Mouse (Mus musculus) stomach, embryonic 15.5 days (tissue): ENCODE measurements at regions not wholly inside any gene's neighbourhood (a gene's known extent, or its start where the extent isn't known, plus 50 kb on each side); places are given as distances from the start of the nearest gene placed in this dataset.

Source experiments
- ATAC-seq: fragments of 200-750 bp; cut with Nextera tagmentation; 2 replicates; pipeline ENCODE4 v1.8.0; 2017; ENCODE audit warnings: low read depth, moderate number of reproducible peaks, moderate TSS enrichment; ENCODE audit not compliant: insufficient read depth, low FRiP score
- H3K27ac ChIP-seq: fragments of 300-500 bp; sonication (generic); 2 replicates; pipeline ENCODE4 v1.5.1; 2015; ENCODE audit warnings: mild to moderate bottlenecking, inconsistent platforms
- H3K27me3 ChIP-seq: fragments of 300-500 bp; sonication (generic); replicated peaks from 2 replicates; pipeline ENCODE4 v1.6.1; 2015; ENCODE audit warnings: inconsistent platforms
- H3K36me3 ChIP-seq: fragments of 300-500 bp; sonication (generic); 2 replicates; pipeline ENCODE4 v1.6.1; 2015; ENCODE audit warnings: inconsistent platforms
- H3K4me1 ChIP-seq: fragments of 300-500 bp; sonication (generic); 2 replicates; pipeline ENCODE4 v1.6.1; 2015; ENCODE audit warnings: inconsistent platforms
- H3K4me2 ChIP-seq: fragments of 300-500 bp; sonication (generic); 2 replicates; pipeline ENCODE4 v1.6.1; 2015; ENCODE audit warnings: mild to moderate bottlenecking, inconsistent platforms
- H3K4me3 ChIP-seq: fragments of 300-500 bp; sonication (generic); replicated peaks from 2 replicates; pipeline ENCODE4 v1.5.1; 2015; ENCODE audit warnings: inconsistent platforms
- H3K9ac ChIP-seq: fragments of 300-500 bp; sonication (generic); 2 replicates; pipeline ENCODE4 v1.6.1; 2015; ENCODE audit warnings: inconsistent platforms
- H3K9me3 ChIP-seq: fragments of 300-500 bp; sonication (generic); 2 replicates; pipeline ENCODE4 v1.6.1; 2016; ENCODE audit warnings: inconsistent platforms
- WGBS: fragments of 180-500 bp; shearing (Covaris S2); methylation state at CpG from one replicate; pipeline ENCODE4 v1.1.7; 2015; 5-methylcytosine and 5-hydroxymethylcytosine counted together

- WGBS, result 72% methylated on average over 1 of the region's 1 CpGs
- Histone ChIP-seq H3K4me2 (no peak overlapping the region), H3K9ac (no peak overlapping the region), H3K4me3 (no peak overlapping the region), H3K36me3 (no peaks in the 10 kb centered on the region), H3K27me3 (no peaks in the 10 kb centered on the region), H3K4me1 (no peaks in the 10 kb centered on the region), H3K27ac (no peak overlapping the region), H3K9me3 (no peaks in the 10 kb centered on the region)
- ATAC-seq, result no peak
These were observed 74.2 kb upstream of the Sstr4 start for GRCm38 (mm10) chr2:148320896-148321295.

- ATAC-seq, result no peak
- no peak overlapping the region for H3K9ac ChIP-seq
These were observed 69.8 kb upstream of the Sstr4 start for GRCm38 (mm10) chr2:148325362-148325761.

DNA sequence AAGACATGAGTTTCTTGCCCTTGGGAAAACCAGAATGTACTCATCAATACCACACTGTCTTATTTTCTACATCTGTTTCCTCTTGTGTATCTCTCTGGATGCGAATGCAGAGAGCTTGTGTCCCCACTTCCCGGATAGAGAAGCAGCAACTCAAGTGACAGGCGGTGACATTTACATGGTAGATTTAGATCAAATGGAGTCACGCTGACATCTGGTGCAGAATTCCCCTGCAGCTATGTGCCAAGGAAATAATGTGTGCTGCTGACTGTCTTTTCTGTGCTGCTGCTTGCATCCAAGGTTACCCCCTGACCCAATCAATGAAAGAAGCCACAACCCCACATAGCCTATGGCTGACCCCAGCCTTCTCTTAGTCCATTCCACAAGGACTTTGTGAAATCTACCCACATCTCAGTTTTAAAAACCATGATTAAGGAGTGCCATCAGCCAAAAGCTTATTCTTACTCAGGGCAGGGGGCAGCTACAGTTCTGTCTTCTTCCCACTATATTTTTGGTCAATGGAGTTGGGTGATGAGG, 69.2 kb upstream of the Sstr4 start:
- no peak overlapping the region for H3K9ac ChIP-seq
- no peak overlapping the region for H3K4me3 ChIP-seq
- no peaks in the 10 kb centered on the region for H3K36me3 ChIP-seq
- no peaks in the 10 kb centered on the region for H3K9me3 ChIP-seq
- H3K4me2 ChIP-seq, result no peak overlapping the region
- 63% methylated on average over 4 of the region's 4 CpGs for WGBS
- H3K27ac ChIP-seq, result no peak overlapping the region
- H3K4me1 ChIP-seq, result no peaks in the 10 kb centered on the region
- no peaks in the 10 kb centered on the region for H3K27me3 ChIP-seq
- ATAC-seq, result no peak

More at GRCm38 (mm10) chr2:148325362-148325761, 69.8 kb upstream of the Sstr4 start:
- Histone ChIP-seq H3K4me1 (no peaks in the 10 kb centered on the region), H3K9me3 (no peaks in the 10 kb centered on the region), H3K27ac (no peak overlapping the region), H3K27me3 (no peaks in the 10 kb centered on the region), H3K4me2 (no peak overlapping the region), H3K4me3 (no peak overlapping the region), H3K36me3 (no peaks in the 10 kb centered on the region)
- WGBS, result 76% methylated on average over 3 of the region's 3 CpGs

GRCm38 (mm10) chr2:148326414-148326813, 68.7 kb upstream of the Sstr4 start:
- 31% methylated on average over 2 of the region's 2 CpGs for WGBS
- no peak for ATAC-seq
- no peaks in the 10 kb centered on the region for H3K36me3 ChIP-seq
- no peaks in the 10 kb centered on the region for H3K4me1 ChIP-seq
- no peaks in the 10 kb centered on the region for H3K27me3 ChIP-seq
- H3K9me3 ChIP-seq, result no peaks in the 10 kb centered on the region
- H3K27ac ChIP-seq, result no peak overlapping the region
- no peak overlapping the region for H3K4me3 ChIP-seq
- no peak overlapping the region for H3K4me2 ChIP-seq
- H3K9ac ChIP-seq, result no peak overlapping the region

DNA sequence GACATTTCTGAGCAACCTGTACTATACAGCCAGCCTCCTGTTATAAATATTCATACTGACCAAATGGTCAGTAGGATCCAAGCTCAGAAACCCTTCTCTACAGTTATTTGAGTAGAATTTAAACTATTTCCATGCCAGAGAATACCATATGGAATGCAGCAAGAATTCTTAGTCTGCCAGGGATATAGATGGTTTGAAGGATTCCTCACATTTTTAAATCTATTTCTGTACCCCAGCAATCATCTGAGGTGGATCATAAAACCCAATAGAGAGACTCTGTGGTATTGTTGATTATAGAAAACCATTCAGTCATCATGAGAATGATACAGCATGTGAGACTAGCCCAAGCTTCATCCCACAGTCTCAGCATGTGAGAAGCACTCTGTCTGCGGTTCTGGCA, 67.6 kb upstream of the Sstr4 start:
- Histone ChIP-seq H3K9ac (no peak overlapping the region), H3K36me3 (no peaks in the 10 kb centered on the region), H3K4me1 (no peaks in the 10 kb centered on the region), H3K4me3 (no peak overlapping the region), H3K9me3 (no peaks in the 10 kb centered on the region), H3K4me2 (no peak overlapping the region), H3K27me3 (no peaks in the 10 kb centered on the region), H3K27ac (no peak overlapping the region)
- no peak for ATAC-seq
- 79% methylated on average over 1 of the region's 1 CpGs for WGBS

- H3K9ac ChIP-seq, result no peak overlapping the region
- no peaks in the 10 kb centered on the region for H3K4me1 ChIP-seq
- no peaks in the 10 kb centered on the region for H3K9me3 ChIP-seq
- H3K4me2 ChIP-seq, result no peak overlapping the region
- H3K27ac ChIP-seq, result no peak overlapping the region
- WGBS, result 71% methylated on average over 2 of the region's 2 CpGs
- H3K4me3 ChIP-seq, result no peak overlapping the region
- ATAC-seq, result no peak
- no peaks in the 10 kb centered on the region for H3K36me3 ChIP-seq
- H3K27me3 ChIP-seq, result no peaks in the 10 kb centered on the region
These were observed 64.8 kb upstream of the Sstr4 start for GRCm38 (mm10) chr2:148330368-148330767.

- H3K9me3 ChIP-seq, result no peaks in the 10 kb centered on the region
- no peak for ATAC-seq
- H3K4me1 ChIP-seq, result no peaks in the 10 kb centered on the region
- H3K9ac ChIP-seq, result no peak overlapping the region
- no peaks in the 10 kb centered on the region for H3K36me3 ChIP-seq
- 86% methylated on average over 1 of the region's 1 CpGs for WGBS
- no peak overlapping the region for H3K4me2 ChIP-seq
- no peak overlapping the region for H3K4me3 ChIP-seq
- no peaks in the 10 kb centered on the region for H3K27me3 ChIP-seq
- H3K27ac ChIP-seq, result no peak overlapping the region
These were observed 60.6 kb upstream of the Sstr4 start for GRCm38 (mm10) chr2:148334555-148334954.

DNA sequence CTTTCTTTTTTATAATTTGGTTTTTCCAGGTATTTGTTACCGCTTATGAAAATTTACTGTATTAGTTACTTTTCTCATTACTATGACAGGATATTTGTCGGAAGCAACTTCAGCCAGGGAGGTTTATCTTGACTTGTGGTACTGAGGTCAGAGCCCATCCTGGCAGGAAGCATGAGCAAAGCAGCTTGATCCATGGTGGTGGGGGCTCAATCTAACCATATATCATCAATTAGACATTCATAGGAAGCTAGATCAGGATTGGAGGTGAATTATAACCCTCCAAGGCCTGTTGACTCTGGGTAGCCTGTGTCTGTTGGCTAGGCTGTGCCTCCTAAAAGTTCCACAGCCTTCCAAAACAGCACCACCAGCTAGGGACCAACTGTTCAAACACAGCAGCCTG, 58.5 kb upstream of the Sstr4 start:
- no peaks in the 10 kb centered on the region for H3K9me3 ChIP-seq
- no peak for ATAC-seq
- H3K36me3 ChIP-seq, result no peaks in the 10 kb centered on the region
- no peaks in the 10 kb centered on the region for H3K4me1 ChIP-seq
- H3K4me2 ChIP-seq, result no peak overlapping the region
- 93% methylated on average over 2 of the region's 2 CpGs for WGBS
- H3K27me3 ChIP-seq, result no peaks in the 10 kb centered on the region
- no peak overlapping the region for H3K4me3 ChIP-seq
- no peak overlapping the region for H3K9ac ChIP-seq
- H3K27ac ChIP-seq, result no peak overlapping the region

- WGBS, result 26% methylated on average over 6 of the region's 6 CpGs
- ATAC-seq, result peak; percentile 87
- Histone ChIP-seq H3K27me3 (no peaks in the 10 kb centered on the region), H3K4me1 (no peaks in the 10 kb centered on the region), H3K9ac (no peak overlapping the region), H3K9me3 (no peaks in the 10 kb centered on the region), H3K4me3 (no peak overlapping the region), H3K4me2 (no peak overlapping the region), H3K36me3 (no peaks in the 10 kb centered on the region), H3K27ac (no peak overlapping the region)
These were observed 56.8 kb upstream of the Sstr4 start for GRCm38 (mm10) chr2:148338308-148338768.

- no peak for ATAC-seq
- H3K4me1 ChIP-seq, result no peaks in the 10 kb centered on the region
- H3K27ac ChIP-seq, result no peak overlapping the region
- no peak overlapping the region for H3K9ac ChIP-seq
- H3K27me3 ChIP-seq, result no peaks in the 10 kb centered on the region
- no peak overlapping the region for H3K4me2 ChIP-seq
- H3K4me3 ChIP-seq, result no peak overlapping the region
- no peaks in the 10 kb centered on the region for H3K9me3 ChIP-seq
- H3K36me3 ChIP-seq, result no peaks in the 10 kb centered on the region
These were observed 56.2 kb upstream of the Sstr4 start for GRCm38 (mm10) chr2:148338894-148339293.

- Histone ChIP-seq H3K9ac (no peak overlapping the region), H3K27me3 (no peaks in the 10 kb centered on the region), H3K9me3 (no peaks in the 10 kb centered on the region), H3K4me2 (no peak overlapping the region), H3K4me1 (no peaks in the 10 kb centered on the region), H3K4me3 (no peak overlapping the region), H3K27ac (no peak overlapping the region), H3K36me3 (no peaks in the 10 kb centered on the region)
- WGBS, result 76% methylated on average over 2 of the region's 2 CpGs
- no peak for ATAC-seq
These were observed 51.0 kb upstream of the Sstr4 start for GRCm38 (mm10) chr2:148344193-148344592.
